Mouse (Mus musculus) ES-E14 (cell line): ENCODE results near the gene Fam117b. TPM values are rescaled to one million over a fixed set of nuclear protein-coding genes. Genes with fewer than 3 reads are reported as not detected.

Experiments used
- DNase-seq: peaks from one replicate; pipeline ENCODE4 v3.0.0-alpha.2; 2013; ENCODE audit warnings: low read depth, low spot score
- H3K27ac ChIP-seq: 2 replicates; pipeline ENCODE4 v1.5.1; 2012; ENCODE audit warnings: low read depth, mild to moderate bottlenecking, low read length, moderate library complexity, mixed read lengths; ENCODE audit not compliant: poor library complexity, insufficient read depth, severe bottlenecking
- H3K36me3 ChIP-seq: 2 replicates; pipeline ENCODE4 v1.6.1; 2012; ENCODE audit warnings: mild to moderate bottlenecking, low read length, moderate library complexity, mixed read lengths; ENCODE audit not compliant: control insufficient read depth, poor library complexity, insufficient read depth, severe bottlenecking
- H3K4me1 ChIP-seq, 2 experiments: fragments of 150-350 bp in 1 of 2; sonication (generic) in 1 of 2; 2 replicates each; pipeline ENCODE4 v1.6.1; 2012; ENCODE audit warnings: low read length in 2 of 2, mild to moderate bottlenecking in 1 of 2, mixed read lengths in 1 of 2; ENCODE audit not compliant: control insufficient read depth in 2 of 2, insufficient read depth in 2 of 2, poor library complexity in 1 of 2
- H3K4me3 ChIP-seq, 2 experiments: fragments of 150-350 bp in 1 of 2; sonication (generic) in 1 of 2; 2 replicates each; pipeline ENCODE4 v1.5.1; 2012; ENCODE audit warnings: low read length in 2 of 2, low read depth in 1 of 2, mild to moderate bottlenecking in 1 of 2, mixed read lengths in 1 of 2; ENCODE audit not compliant: insufficient read depth in 1 of 2, poor library complexity in 1 of 2, severe bottlenecking in 1 of 2
- H3K9ac ChIP-seq: 2 replicates; pipeline ENCODE4 v1.6.1; 2012; ENCODE audit warnings: low read depth, mild to moderate bottlenecking, low read length, mixed read lengths; ENCODE audit not compliant: poor library complexity, insufficient read depth, severe bottlenecking
- H3K9me3 ChIP-seq: fragments of 150-350 bp; sonication (generic); 2 replicates; pipeline ENCODE4 v1.6.1; 2012; ENCODE audit warnings: low read depth, mild to moderate bottlenecking, low read length; ENCODE audit not compliant: control insufficient read depth, insufficient read depth
- CHD2 ChIP-seq: IDR thresholded peaks from 2 replicates; pipeline ENCODE4 v1.6.1; 2014; ENCODE audit warnings: mild to moderate bottlenecking, low read depth, low read length, inconsistent platforms
- HCFC1 ChIP-seq: IDR thresholded peaks from 2 replicates; pipeline ENCODE4 v1.6.1; 2012; ENCODE audit warnings: low read length, inconsistent platforms, borderline replicate concordance; ENCODE audit not compliant: insufficient read depth
- MAFK ChIP-seq: IDR thresholded peaks from 2 replicates; pipeline ENCODE4 v1.6.1; 2014; ENCODE audit warnings: mild to moderate bottlenecking, low read depth, low read length, inconsistent platforms; ENCODE audit not compliant: insufficient read depth
- ZC3H11A ChIP-seq: IDR thresholded peaks from 2 replicates; pipeline ENCODE4 v1.6.1; 2012; ENCODE audit warnings: low read depth, mild to moderate bottlenecking, inconsistent platforms, low read length, borderline replicate concordance
- ZNF384 ChIP-seq: IDR thresholded peaks from 2 replicates; pipeline ENCODE4 v1.6.1; 2012; ENCODE audit warnings: low read depth, low read length, inconsistent platforms
- in situ Hi-C, 2 experiments: fragments of 600-800 bp; cut with MboI; formaldehyde crosslinking; loops; one replicate each; pipeline ENCODE4 v1.15.1; 2025; ENCODE audit warnings: low sequenced_read_pairs in 2 of 2, inconsistent platforms in 1 of 2; ENCODE audit not compliant: unreplicated experiment in 2 of 2
- total RNA-seq: library from RNA; depleted of rRNA; stranded (reverse); fragments of 300-350 nt; gene quantifications from 2 replicates; pipeline ENCODE4 v1.2.3, GENCODE M21; 2012; rRNA removed

Fam117b gene
- total RNA-seq, 1 experiment = 9.9 TPM

DNA sequence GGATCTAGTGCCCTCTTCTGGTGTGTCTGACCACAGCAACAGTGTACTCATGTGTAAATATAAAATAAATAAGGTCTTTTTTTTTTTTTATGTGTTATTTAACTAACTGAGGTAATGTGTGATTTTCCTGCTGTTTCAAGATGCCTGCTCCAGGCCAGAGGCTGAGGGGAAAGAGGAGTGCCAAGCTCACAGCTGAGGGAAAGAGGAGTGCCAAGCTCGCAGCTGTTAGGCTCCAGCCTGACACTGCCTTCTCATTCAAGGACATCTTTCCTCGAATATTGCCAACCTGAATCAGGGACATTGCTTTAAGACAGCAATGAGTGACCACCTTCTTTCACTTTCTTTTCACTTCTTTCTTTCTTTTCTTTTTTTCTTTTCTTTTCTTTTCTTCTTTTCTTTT lies 95.9 kb downstream of the Fam117b start:
- H3K4me3 ChIP-seq = no peak overlapping the region
- H3K36me3 ChIP-seq = no peaks in the 10 kb centered on the region
- no peak for TF ChIP-seq ZNF384
- TF ChIP-seq HCFC1 = no peak
- no peak for TF ChIP-seq MAFK
- no peak for TF ChIP-seq ZC3H11A
- in situ Hi-C loops = no loop called here
- H3K9me3 ChIP-seq = no peaks in the 10 kb centered on the region
- H3K9ac ChIP-seq = no peak overlapping the region
- DNase-seq = no peak
- H3K27ac ChIP-seq = no peak overlapping the region
- peaks cover 0 to 4% of the 10 kb centered on the region in 2 experiments; a peak in 1 of 4 replicates for H3K4me1 ChIP-seq

- TF ChIP-seq ZNF384 = no peak
- no peak for TF ChIP-seq MAFK
- no peak for TF ChIP-seq CHD2
- TF ChIP-seq ZC3H11A = no peak
- no peak for TF ChIP-seq HCFC1
- Histone ChIP-seq H3K9me3 (no peaks in the 10 kb centered on the region), H3K4me1 (no peaks in the 10 kb centered on the region), H3K9ac (no peak overlapping the region), H3K4me3 (no peak overlapping the region), H3K27ac (no peak overlapping the region), H3K36me3 (no peaks in the 10 kb centered on the region)
- DNase-seq = no peak
- in situ Hi-C loops = no loop called here
These were observed 101.0 kb downstream of the Fam117b start for GRCm38 (mm10) chr1:60013779-60014178.

DNA sequence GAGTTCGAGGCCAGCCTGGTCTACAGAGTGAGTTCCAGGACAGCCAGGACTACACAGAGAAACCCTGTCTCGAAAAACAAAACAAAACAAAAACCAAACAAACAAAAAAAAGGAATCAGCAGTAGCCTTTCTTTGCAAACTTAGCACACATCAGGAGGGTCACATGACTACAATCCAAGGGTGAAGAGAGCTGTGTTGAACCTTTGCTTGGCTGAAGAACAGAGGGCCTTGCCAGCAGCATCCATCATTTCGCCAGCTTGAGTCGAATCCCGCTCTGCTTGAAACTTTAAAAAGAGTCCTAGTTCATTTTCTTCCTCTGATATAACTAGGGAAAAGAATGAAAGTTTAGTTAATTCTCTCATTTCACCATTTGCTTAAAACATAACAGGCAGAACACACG lies 102.7 kb downstream of the Fam117b start:
- TF ChIP-seq HCFC1 = no peak
- no peak for TF ChIP-seq CHD2
- TF ChIP-seq MAFK = no peak
- no peak for TF ChIP-seq ZC3H11A
- TF ChIP-seq ZNF384 = no peak
- H3K27ac ChIP-seq = no peak overlapping the region
- H3K4me1 ChIP-seq = no peaks in the 10 kb centered on the region; a peak in 1 of 4 replicates
- in situ Hi-C loops = no loop called here
- DNase-seq = no peak
- H3K36me3 ChIP-seq = no peaks in the 10 kb centered on the region
- no peak overlapping the region for H3K4me3 ChIP-seq
- no peaks in the 10 kb centered on the region for H3K9me3 ChIP-seq
- no peak overlapping the region for H3K9ac ChIP-seq

DNA sequence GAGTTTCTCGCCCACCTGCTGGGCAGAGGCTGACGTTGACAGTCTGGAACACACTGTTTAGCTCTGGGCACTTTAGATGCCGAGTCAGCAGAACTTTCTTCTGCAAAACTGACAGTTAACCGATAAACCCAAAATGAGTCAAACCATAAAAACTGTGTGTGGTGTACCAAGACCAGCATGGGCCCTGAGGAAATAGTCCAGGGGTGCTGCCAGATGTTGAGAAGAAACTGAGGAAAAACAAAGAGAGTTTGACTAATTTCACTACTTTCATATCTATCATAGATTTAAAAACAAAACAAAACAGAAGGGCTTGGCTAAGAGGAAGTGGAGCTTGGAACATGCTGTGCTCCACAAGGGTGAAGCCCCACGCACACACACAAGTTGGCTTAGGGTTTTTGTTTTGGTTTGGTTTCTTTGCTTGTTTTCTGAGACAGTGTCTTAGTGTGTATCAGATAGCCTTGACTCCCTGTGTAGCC lies 103.4 kb downstream of the Fam117b start:
- no peaks in the 10 kb centered on the region for H3K9me3 ChIP-seq
- H3K4me3 ChIP-seq = no peak overlapping the region
- DNase-seq = no peak
- no peak overlapping the region for H3K9ac ChIP-seq
- TF ChIP-seq HCFC1 = no peak
- peak; percentile 88 for TF ChIP-seq MAFK
- TF ChIP-seq ZC3H11A = no peak
- no peaks in the 10 kb centered on the region for H3K36me3 ChIP-seq
- no peaks in the 10 kb centered on the region; a peak in 1 of 4 replicates for H3K4me1 ChIP-seq
- H3K27ac ChIP-seq = no peak overlapping the region
- in situ Hi-C loops = no loop called here

GRCm38 (mm10) chr1:60017031-60017469 lies 104.2 kb downstream of the Fam117b start:
- H3K27ac ChIP-seq = no peak overlapping the region
- no peaks in the 10 kb centered on the region for H3K36me3 ChIP-seq
- no peak overlapping the region for H3K4me3 ChIP-seq
- DNase-seq = no peak
- in situ Hi-C loops = no loop called here
- TF ChIP-seq ZC3H11A = no peak
- no peak for TF ChIP-seq HCFC1
- TF ChIP-seq MAFK = no peak
- no peak for TF ChIP-seq CHD2
- no peak for TF ChIP-seq ZNF384
- no peaks in the 10 kb centered on the region for H3K9me3 ChIP-seq
- H3K9ac ChIP-seq = no peak overlapping the region
- H3K4me1 ChIP-seq = no peaks in the 10 kb centered on the region; a peak in 1 of 4 replicates

Other genes starting within 250 kb of the Fam117b start
- 77.9 and 161 TPM in 2 replicates for gene Sumo1, start 242.2 kb upstream of the Fam117b start, total RNA-seq
- 441 and 569 TPM in 2 replicates for gene Nop58, start 228.0 kb upstream of the Fam117b start, total RNA-seq
- gene Bmpr2, start 149.6 kb upstream of the Fam117b start, total RNA-seq = 11.9 and 17.0 TPM in 2 replicates
- 1.3 and 2.5 TPM in 2 replicates for gene Ica1l, start 130.2 kb downstream of the Fam117b start, total RNA-seq
- gene Carf, start 185.2 kb downstream of the Fam117b start, total RNA-seq = 4.3 and 5.4 TPM in 2 replicates
- 50.5 and 71.2 TPM in 2 replicates for gene Wdr12, start 185.6 kb downstream of the Fam117b start, total RNA-seq